16 mouse cellular contexts compared by ENCODE assay signal in genomic region chr13:52318276-52318675, GRCm38 (mm10).
"Had no signal": no experiment of that assay in that cellular context is flagged by ENCODE, and none has a peak within 500 bp of the region (broad histone marks: within the 10 kb centered on the region; RNA-seq: fewer than 3 reads in every experiment).

No protein-coding gene starts in this region.

- H3K9me3 ChIP-seq: neural tube, embryonic 13.5 days; neural tube, embryonic 15.5 days; stomach, embryonic 15.5 days had no signal

- H3K27me3 ChIP-seq: neural tube, embryonic 13.5 days; neural tube, embryonic 15.5 days; stomach, embryonic 15.5 days had no signal

- H3K27ac ChIP-seq: neural tube, embryonic 13.5 days; neural tube, embryonic 15.5 days; stomach, embryonic 15.5 days; stomach, postnatal 0 days had no signal

- DNase-seq: retina, postnatal 1 day; right cerebral cortex, adult 18-20 months; right cerebral cortex, postnatal 14 days; right cerebral cortex, postnatal 25 days; right cerebral cortex, postnatal 4 days; spleen, adult 18-20 months; thymus, adult 18-20 months; thymus, adult 2 months; thymus, postnatal 14 days; thymus, postnatal 25 days; thymus, postnatal 36 days; thymus, postnatal 4 days had no signal

- H3K4me1 ChIP-seq: neural tube, embryonic 13.5 days; neural tube, embryonic 15.5 days; stomach, embryonic 15.5 days had no signal

- H3K4me2 ChIP-seq: neural tube, embryonic 13.5 days; neural tube, embryonic 15.5 days; stomach, embryonic 15.5 days had no signal

- H3K36me3 ChIP-seq: neural tube, embryonic 13.5 days; neural tube, embryonic 15.5 days; stomach, embryonic 15.5 days had no signal

- H3K4me3 ChIP-seq: neural tube, embryonic 13.5 days; neural tube, embryonic 15.5 days; stomach, embryonic 15.5 days had no signal

- H3K9ac ChIP-seq: neural tube, embryonic 13.5 days; neural tube, embryonic 15.5 days; stomach, embryonic 15.5 days had no signal
